Mouse (Mus musculus) liver, adult 2 months (tissue): ENCODE results near the gene Bmpr2.

Source experiments
- CTCF ChIP-seq: fragments of 200-500 bp; IDR thresholded peaks from 2 replicates; pipeline ENCODE4 v1.5.1; 2011; ENCODE audit warnings: low read depth, low read length, control low read depth
- POLR2A ChIP-seq: fragments of 200-500 bp; IDR thresholded peaks from 2 replicates; pipeline ENCODE4 v1.6.1; 2011; ENCODE audit warnings: low read length, control low read depth; ENCODE audit not compliant: insufficient read depth; ENCODE audit errors: extremely low read depth

GRCm38 (mm10) chr1:59913869-59914225 is 150.6 kb downstream of the Bmpr2 start:
- TF ChIP-seq POLR2A (no peak), CTCF (no peak)
